Mouse (Mus musculus) lung, embryonic 16.5 days (tissue): Measurements from ENCODE around the gene Grik3. TPM values are rescaled to one million over a fixed set of nuclear protein-coding genes. Genes with fewer than 3 reads are reported as not detected.

ENCODE experiments used
- ATAC-seq: fragments of 200-750 bp; cut with Nextera tagmentation; 2 replicates; pipeline ENCODE4 v1.8.0; 2017; ENCODE audit warnings: low read depth, mild to moderate bottlenecking, moderate library complexity
- H3K27ac ChIP-seq: fragments of 300-500 bp; sonication (generic); 2 replicates; pipeline ENCODE4 v1.5.1; 2014; ENCODE audit warnings: mild to moderate bottlenecking, control low read depth, low read length
- H3K27me3 ChIP-seq: fragments of 300-500 bp; sonication (generic); 2 replicates; pipeline ENCODE4 v1.6.1; 2014; ENCODE audit warnings: low read depth, low read length, mixed read lengths; ENCODE audit not compliant: control insufficient read depth, insufficient read depth
- H3K36me3 ChIP-seq: fragments of 300-500 bp; sonication (generic); 2 replicates; pipeline ENCODE4 v1.6.1; 2014; ENCODE audit warnings: low read length; ENCODE audit not compliant: control insufficient read depth, insufficient read depth
- H3K4me1 ChIP-seq: fragments of 300-500 bp; sonication (generic); replicated peaks from 2 replicates; pipeline ENCODE4 v1.6.1; 2014; ENCODE audit warnings: low read length, mixed read lengths; ENCODE audit not compliant: control insufficient read depth, insufficient read depth
- H3K4me2 ChIP-seq: fragments of 300-500 bp; sonication (generic); 2 replicates; pipeline ENCODE4 v1.6.1; 2014; ENCODE audit warnings: low read depth, low read length, control low read depth
- H3K4me3 ChIP-seq: fragments of 300-500 bp; sonication (generic); 2 replicates; pipeline ENCODE4 v1.5.1; 2014; ENCODE audit warnings: mild to moderate bottlenecking, low read length, control low read depth
- H3K9ac ChIP-seq: fragments of 300-500 bp; sonication (generic); 2 replicates; pipeline ENCODE4 v1.6.1; 2014; ENCODE audit warnings: low read length, control low read depth
- H3K9me3 ChIP-seq: fragments of 300-500 bp; sonication (generic); 2 replicates; pipeline ENCODE4 v1.6.1; 2016; ENCODE audit warnings: low read length; ENCODE audit not compliant: control insufficient read depth
- WGBS: fragments of 180-500 bp; shearing (Covaris S2); extraction: QIAGEN DNeasy Blood & Tissue Kit; methylation state at CpG from one replicate; pipeline ENCODE4 v1.1.7; 2014; 5-methylcytosine and 5-hydroxymethylcytosine counted together
- polyA plus RNA-seq: library from polyadenylated mRNA; unstranded; fragments of >200 nt; fragmentation: Nextera tagmentation; extraction: Ambion mirVana; gene quantifications from 2 replicates; pipeline ENCODE4 v1.2.1, GENCODE M21; 2015

Grik3 gene
- polyA plus RNA-seq, 1 experiment from 2014 or later: not detected

- Histone ChIP-seq H3K27ac (no peak overlapping the region), H3K9ac (no peak overlapping the region), H3K27me3 (peaks cover 98% of the 10 kb centered on the region), H3K36me3 (no peaks in the 10 kb centered on the region), H3K9me3 (no peaks in the 10 kb centered on the region), H3K4me1 (no peaks in the 10 kb centered on the region), H3K4me3 (peak overlapping the region; percentile 13), H3K4me2 (peak overlapping the region; percentile 36)
- under 1% methylated on average over 64 of the region's 81 CpGs for WGBS
- ATAC-seq: peak; percentile 47; the same call in 1 of the 2 replicates
Measured at GRCm38 (mm10) chr4:125489901-125490590, 454 bp upstream of the Grik3 start.

- Histone ChIP-seq H3K4me2 (no peak overlapping the region), H3K27ac (no peak overlapping the region), H3K27me3 (peaks cover 90% of the 10 kb centered on the region), H3K4me3 (no peak overlapping the region), H3K9me3 (no peaks in the 10 kb centered on the region), H3K36me3 (no peaks in the 10 kb centered on the region), H3K9ac (no peak overlapping the region), H3K4me1 (no peaks in the 10 kb centered on the region)
- WGBS: under 1% methylated on average over 42 of the region's 42 CpGs
- ATAC-seq: no peak
Measured at GRCm38 (mm10) chr4:125491505-125492121, 1.1 kb downstream of the Grik3 start.

- ATAC-seq: no peak
- H3K9me3 ChIP-seq: no peaks in the 10 kb centered on the region
- H3K36me3 ChIP-seq: no peaks in the 10 kb centered on the region
- no peak overlapping the region for H3K4me2 ChIP-seq
- H3K4me3 ChIP-seq: no peak overlapping the region
- peaks cover 85% of the 10 kb centered on the region for H3K27me3 ChIP-seq
- WGBS: 13% methylated on average over 9 of the region's 9 CpGs
- no peak overlapping the region for H3K27ac ChIP-seq
- no peaks in the 10 kb centered on the region for H3K4me1 ChIP-seq
- no peak overlapping the region for H3K9ac ChIP-seq
Measured at GRCm38 (mm10) chr4:125492122-125492505, 1.6 kb downstream of the Grik3 start.

DNA sequence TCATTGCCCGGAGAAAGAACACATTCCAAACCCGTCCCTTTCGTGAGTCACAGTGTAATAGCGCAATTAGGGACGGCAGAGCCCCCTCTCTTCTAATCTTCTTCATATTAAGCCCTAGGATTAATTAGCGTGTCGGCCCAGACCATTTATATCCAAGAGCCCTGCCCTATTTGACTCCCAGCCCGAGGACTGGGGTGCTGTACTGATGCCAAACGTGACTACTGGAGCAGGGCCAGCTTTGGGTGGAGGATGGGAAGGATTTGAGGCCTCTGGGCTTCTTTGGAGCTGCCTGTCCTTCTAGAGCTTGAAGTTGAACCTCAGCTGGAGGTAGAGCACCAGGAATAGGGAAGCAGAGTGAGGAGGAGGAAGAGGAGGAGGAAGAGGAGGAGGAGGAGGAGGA, 2.2 kb downstream of the Grik3 start:
- ATAC-seq: no peak
- 21% methylated on average over 9 of the region's 9 CpGs for WGBS
- peaks cover 79% of the 10 kb centered on the region for H3K27me3 ChIP-seq

GRCm38 (mm10) chr4:125493124-125493523, 2.6 kb downstream of the Grik3 start:
- no peak overlapping the region for H3K4me3 ChIP-seq
- peaks cover 76% of the 10 kb centered on the region for H3K27me3 ChIP-seq
- H3K9me3 ChIP-seq: no peaks in the 10 kb centered on the region
- H3K27ac ChIP-seq: no peak overlapping the region
- no peak for ATAC-seq
- no peaks in the 10 kb centered on the region for H3K4me1 ChIP-seq
- no peak overlapping the region for H3K4me2 ChIP-seq
- no peak overlapping the region for H3K9ac ChIP-seq
- WGBS: 4% methylated on average over 8 of the region's 8 CpGs
- H3K36me3 ChIP-seq: no peaks in the 10 kb centered on the region

More for the DNA sequence above, 2.2 kb downstream of the Grik3 start:
- H3K27ac ChIP-seq: no peak overlapping the region
- no peak overlapping the region for H3K4me3 ChIP-seq
- H3K9me3 ChIP-seq: no peaks in the 10 kb centered on the region
- no peaks in the 10 kb centered on the region for H3K4me1 ChIP-seq
- H3K4me2 ChIP-seq: no peak overlapping the region
- H3K9ac ChIP-seq: no peak overlapping the region
- no peaks in the 10 kb centered on the region for H3K36me3 ChIP-seq

DNA sequence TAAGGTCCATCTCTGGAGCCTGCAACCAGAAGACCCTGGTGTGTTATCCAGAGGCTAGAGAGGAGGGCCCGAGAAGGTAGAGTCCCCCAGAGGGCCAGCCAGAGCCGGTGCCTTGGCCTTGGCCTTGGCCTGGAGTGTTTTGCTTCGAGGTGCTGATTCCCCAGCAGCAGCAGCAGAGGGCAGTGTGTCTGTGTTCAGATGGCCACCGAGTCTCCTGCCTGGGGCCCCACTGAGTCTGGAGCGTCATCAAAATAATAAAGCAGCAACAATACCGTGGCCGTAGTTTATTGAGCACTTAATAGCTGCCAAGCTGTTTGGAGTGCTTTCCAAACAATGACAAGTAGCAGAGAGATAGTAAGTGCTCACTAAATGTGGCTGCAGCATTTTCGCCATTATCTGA, 5.0 kb downstream of the Grik3 start:
- Histone ChIP-seq H3K36me3 (no peaks in the 10 kb centered on the region), H3K9ac (no peak overlapping the region), H3K27me3 (peaks cover 58% of the 10 kb centered on the region), H3K4me1 (no peaks in the 10 kb centered on the region), H3K9me3 (no peaks in the 10 kb centered on the region), H3K4me2 (no peak overlapping the region), H3K27ac (no peak overlapping the region), H3K4me3 (no peak overlapping the region)
- WGBS: 27% methylated on average over 8 of the region's 8 CpGs
- ATAC-seq: no peak

GRCm38 (mm10) chr4:125497001-125497400, 6.5 kb downstream of the Grik3 start:
- Histone ChIP-seq H3K9me3 (no peaks in the 10 kb centered on the region), H3K4me3 (no peak overlapping the region), H3K36me3 (no peaks in the 10 kb centered on the region), H3K27me3 (peaks cover 43% of the 10 kb centered on the region), H3K4me1 (no peaks in the 10 kb centered on the region), H3K9ac (no peak overlapping the region), H3K4me2 (no peak overlapping the region), H3K27ac (no peak overlapping the region)
- WGBS: 5% methylated on average over 1 of the region's 1 CpGs
- ATAC-seq: no peak

GRCm38 (mm10) chr4:125497471-125497870, 7.0 kb downstream of the Grik3 start:
- H3K4me1 ChIP-seq: no peaks in the 10 kb centered on the region
- H3K4me3 ChIP-seq: no peak overlapping the region
- WGBS: 42% methylated on average over 7 of the region's 7 CpGs
- ATAC-seq: no peak
- no peak overlapping the region for H3K9ac ChIP-seq
- no peaks in the 10 kb centered on the region for H3K9me3 ChIP-seq
- no peaks in the 10 kb centered on the region for H3K36me3 ChIP-seq
- no peak overlapping the region for H3K4me2 ChIP-seq
- H3K27ac ChIP-seq: no peak overlapping the region
- peaks cover 38% of the 10 kb centered on the region for H3K27me3 ChIP-seq

DNA sequence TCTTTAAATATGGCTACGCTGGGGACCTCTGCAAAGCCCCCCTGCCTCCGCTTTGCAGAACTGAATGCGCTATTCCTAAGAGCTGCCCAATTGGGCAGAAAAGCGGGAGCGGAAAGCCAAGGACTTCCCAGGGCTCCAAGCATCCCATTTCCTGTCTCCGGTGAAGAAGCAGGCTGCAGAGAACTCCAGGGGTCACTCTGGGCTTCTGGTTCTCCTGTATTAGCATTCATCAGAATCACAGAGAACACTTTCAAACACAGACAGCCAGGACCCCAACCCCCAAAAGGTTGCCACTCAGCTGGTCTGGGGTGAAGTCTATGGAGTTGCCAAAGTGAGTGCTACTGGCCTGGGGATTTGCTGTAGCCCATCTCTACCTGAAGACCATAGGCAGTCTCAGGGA, 8.4 kb downstream of the Grik3 start:
- ATAC-seq: no peak
- no peaks in the 10 kb centered on the region for H3K4me1 ChIP-seq
- WGBS: 19% methylated on average over 6 of the region's 6 CpGs
- no peaks in the 10 kb centered on the region for H3K9me3 ChIP-seq
- H3K36me3 ChIP-seq: no peaks in the 10 kb centered on the region
- peaks cover 24% of the 10 kb centered on the region for H3K27me3 ChIP-seq
- no peak overlapping the region for H3K4me3 ChIP-seq
- H3K4me2 ChIP-seq: no peak overlapping the region
- no peak overlapping the region for H3K27ac ChIP-seq
- no peak overlapping the region for H3K9ac ChIP-seq
